Mouse (Mus musculus) retina, postnatal 1 day (tissue): ENCODE measurements at regions not wholly inside any gene's neighbourhood (a gene's known extent, or its start where the extent isn't known, plus 50 kb on each side); places are given as distances from the start of the nearest gene placed in this dataset.

ENCODE experiments used
- DNase-seq: peaks from one replicate; pipeline ENCODE4 v3.0.0-alpha.2; 2012

DNA sequence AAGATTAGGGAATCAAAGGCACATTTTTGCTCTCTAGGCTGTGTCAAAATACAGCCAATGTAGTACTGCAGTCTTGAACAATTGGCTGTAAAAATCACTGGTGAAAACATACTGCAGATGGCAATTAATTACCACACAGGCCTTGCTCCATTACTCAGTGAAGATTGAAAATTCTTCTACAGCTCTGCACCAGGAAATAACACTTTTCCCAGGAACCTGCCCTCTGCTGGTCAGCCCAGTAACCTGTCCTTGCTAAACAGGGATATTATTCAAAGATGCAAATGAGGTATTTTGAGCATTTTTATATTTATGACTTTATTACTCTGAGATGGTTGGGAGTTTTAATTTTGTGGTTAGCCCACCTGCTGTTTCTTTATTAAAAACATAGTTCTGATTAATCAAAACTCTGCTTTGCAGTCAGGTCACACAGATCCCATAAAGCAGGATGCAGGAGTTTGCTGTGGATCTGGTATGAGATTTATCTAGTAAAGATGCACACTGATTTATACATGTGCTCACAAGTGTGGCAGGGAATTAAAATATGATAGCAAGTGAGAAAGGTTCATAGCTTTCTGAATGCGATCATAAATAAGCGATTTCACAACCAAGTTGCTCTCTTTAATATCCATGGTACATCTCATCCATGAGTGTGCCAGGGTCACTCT lies 815.3 kb upstream of the Ghitm start:
- peak; percentile 9 for DNase-seq
